Mouse (Mus musculus): ENCODE data around the gene Metap1d.

Metap1d gene

DNA sequence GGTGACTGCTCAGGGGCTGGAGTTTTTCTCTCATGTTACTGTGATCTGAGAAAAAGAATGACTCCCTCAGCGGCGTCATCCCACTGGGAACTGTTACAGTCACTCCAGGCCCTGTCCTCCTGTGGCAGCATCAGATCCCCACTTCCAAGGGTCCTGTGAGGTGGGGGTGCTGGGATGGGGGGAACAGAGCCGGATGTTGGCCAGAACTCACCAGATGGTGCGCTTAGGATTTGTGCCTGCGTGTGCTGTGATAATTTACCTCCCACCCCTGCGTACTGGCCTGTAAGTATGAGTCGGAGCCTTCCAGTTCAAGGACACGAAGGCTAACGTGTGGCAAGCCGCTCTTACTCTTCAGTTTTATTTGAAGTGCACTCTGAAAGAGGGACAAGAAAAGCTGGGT is 22.2 kb downstream of the Metap1d start:
- no peak for DNase-seq (ENCODE audit: low spot score)

DNA sequence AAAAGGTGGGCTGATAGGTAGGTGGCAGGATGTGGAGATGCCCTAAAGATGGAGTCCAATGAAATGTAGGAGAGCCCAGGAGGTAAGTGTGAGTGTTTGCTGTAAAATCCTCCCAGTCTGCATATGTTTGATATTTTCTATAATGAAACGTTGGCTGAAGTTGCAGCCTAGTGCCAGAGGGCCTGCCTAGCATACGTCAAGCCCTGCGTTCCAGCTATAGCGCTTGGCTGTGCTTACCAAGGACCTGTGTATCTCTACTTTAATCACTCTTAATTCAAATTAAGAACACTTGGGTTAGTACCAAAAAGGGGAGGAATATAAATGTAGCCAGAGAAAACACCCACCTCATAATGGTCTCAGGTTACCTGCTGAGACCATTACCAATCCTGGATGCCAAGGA is 22.7 kb downstream of the Metap1d start:
- DNase-seq (ENCODE audit: low spot score): no peak

DNA sequence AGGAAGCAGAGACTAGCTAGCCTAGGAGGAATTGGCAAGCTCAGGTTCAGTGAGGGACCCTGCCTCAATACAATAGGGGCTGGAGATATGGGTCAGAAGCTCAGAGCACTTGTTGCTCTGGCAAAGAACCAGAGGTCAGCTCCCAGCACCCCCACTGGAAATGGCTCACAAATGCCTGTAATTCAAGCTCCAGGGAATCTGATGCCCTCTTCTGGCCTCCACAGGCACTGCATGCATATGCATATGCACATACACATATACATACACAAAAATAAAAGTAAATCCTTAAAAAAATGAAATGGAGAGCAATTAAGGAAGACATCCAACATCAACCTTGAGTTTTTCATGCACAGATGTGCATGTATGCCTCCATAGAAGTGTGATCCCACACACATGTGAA is 24.7 kb downstream of the Metap1d start:
- no peak for DNase-seq (ENCODE audit: low spot score)

DNA sequence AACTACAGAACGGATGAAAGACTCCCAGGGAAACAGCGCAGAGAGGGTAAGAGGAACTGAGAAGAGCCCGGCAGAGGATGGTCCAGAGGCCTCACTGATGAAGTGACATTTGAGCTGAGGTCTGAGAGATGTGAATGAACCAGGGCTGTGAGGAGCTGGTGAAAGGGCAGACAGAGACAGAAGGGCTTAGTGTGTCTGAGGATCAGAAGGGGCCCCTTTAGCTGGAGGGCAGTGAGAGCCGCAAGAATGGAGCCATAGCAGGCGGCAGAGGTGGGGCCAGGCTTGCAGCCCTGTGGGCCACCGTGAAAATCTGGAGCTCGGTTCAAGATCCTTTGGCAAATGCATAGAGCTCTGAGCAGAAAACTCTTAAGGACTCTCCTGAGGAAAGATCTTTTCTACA is 26.8 kb downstream of the Metap1d start:
- DNase-seq (ENCODE audit: low spot score): no peak

DNA sequence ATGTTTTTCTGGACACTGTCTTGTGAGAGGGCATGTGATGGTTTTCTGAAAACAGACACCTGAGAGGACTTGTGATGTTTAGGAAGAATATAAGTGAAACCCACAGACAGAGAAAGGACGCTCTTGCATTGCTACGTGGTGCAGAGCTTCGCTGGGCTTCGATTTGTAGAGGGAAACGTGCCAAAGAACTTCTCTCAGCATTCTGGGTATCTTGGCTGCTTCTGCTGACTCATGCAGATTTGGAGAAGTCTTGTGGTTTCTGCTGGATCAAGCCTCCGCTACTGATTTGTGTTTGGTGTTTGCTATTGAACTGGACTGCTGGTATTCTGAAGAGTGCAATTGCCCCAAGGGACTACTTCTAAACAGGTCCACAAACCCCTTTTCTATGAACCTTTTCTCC is 28.7 kb downstream of the Metap1d start:
- no peak for DNase-seq (ENCODE audit: low spot score)

DNA sequence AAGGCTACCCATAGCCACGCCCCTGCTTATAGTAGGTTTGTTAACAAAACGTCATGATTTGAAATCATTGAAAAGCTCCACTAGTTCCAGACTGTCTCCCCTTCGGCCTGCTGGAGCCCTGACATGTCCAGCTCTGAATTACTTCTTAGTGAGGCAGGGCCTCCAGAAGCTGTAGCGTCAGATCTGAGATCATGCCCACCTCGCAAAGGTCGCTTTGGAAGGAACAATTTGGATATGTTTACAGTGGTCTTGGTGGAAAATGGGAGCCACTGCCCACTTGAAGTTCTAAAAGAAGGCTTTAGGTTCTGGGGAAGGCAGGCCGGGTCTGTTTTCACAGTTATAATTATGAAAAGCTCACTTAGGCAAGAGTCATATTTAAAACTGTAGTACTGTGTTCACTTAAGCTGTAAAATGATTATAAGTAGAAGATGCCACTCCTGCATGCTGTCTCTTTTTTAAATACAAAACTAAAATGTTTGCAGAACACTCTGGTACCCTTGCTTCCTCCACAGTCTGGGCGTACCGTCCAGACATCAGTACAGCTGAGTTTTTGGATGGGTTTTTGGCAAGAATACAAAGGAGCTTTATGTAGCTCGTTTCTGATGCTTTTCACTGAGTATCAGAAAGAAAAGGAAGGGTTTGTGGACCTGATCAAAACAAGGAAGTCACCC is 30.1 kb downstream of the Metap1d start:
- DNase-seq (ENCODE audit: low spot score): no peak

DNA sequence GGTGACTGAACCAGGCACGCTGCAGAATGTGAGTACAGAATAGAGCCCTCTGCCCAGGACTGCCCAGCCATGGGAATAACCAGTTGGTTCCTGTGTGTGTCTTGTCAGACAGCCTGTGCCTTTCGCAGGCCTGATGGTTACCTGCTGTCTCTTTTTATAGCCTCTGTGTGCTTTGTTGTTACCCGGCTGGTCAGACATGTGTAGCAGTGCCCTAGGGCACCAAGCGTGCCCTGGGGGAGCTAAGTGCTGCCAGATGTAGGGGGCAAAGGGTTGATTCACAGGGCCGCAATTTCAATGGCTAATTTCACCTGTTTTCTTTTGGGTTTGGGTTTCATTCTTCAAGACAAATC is 30.6 kb downstream of the Metap1d start:
- no peak for DNase-seq (ENCODE audit: low spot score)

DNA sequence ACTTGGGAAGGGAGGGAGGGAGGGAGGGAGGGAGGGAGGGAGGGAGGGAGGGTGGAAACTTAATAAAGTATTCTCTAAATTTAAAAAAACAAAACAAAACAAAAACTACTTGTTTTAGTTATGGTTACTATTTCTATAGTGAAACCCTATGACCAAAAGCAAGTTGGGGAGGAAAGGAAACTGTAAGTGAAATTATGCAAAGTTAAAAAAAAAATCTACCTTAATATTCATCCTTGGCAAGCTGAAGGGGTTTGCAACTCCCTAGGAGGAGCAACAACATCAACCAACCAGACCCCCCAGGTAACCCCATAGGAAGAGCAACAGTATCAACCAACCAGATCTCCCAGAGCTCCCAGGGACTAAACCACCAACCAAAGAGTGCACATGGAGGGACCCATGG is 38.2 kb downstream of the Metap1d start:
- DNase-seq (ENCODE audit: low spot score): no peak

DNA sequence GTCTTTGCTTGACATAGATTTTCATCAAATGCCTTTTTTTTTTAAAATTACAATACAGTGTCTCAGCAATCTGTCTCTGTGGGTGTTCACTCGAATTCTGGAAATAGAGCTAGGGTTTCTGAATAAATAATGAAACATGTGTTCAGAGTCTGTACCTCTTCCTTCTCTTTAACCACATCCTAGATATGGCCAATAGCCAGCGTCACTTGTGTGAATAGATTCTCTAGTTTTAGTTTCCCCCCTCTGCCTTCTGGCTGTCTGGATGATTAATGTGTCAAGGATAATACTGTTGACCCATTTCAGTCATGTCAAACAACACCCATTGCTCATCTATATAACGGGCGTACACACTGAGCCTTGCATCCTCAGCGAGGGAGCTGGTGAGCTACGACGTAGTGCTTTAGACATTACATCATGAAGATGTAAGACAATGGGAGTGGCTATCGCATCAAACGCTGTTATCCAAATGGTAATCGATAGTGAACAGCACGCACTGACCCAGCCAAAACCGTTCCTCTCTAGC is 40.1 kb downstream of the Metap1d start:
- no peak for DNase-seq (ENCODE audit: low spot score)

DNA sequence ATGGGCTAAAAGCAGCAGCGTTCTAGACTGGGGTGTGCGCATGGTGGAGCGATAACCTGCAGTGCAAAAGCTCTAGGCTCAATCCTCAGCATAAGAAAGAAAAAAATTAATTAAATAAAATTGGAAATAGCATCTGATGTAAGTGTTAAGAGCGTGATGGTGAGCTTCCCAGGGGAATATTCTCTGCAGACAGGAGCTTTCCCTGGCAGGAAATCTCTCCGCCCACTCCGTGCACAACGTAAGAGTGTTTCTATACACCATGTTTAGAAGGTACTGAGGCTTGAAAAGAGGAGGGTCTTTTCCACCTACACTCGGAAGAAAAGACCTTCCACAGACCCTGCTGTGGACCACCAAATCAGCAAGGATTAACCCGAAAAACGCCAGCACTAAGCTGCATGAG is 41.4 kb downstream of the Metap1d start:
- DNase-seq (ENCODE audit: low spot score): no peak

DNA sequence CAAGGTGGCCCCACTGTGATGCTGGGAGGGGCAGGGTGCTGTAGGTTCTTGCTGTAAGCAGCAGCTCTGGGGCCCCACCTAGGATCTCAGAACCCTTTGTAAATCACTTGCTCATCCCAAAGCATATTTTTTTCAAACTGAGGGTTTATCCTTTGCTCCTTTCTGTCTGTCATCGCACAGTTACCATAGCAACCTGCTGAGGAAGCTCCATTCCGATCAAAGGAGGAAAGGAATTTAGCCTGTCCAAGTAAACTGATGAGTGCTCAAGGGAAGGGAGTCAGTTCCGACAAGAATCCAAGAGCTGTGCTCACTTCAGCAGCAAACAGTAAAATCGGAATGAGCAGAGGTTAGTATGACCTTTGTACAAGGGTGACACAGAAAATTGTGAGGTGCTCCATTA is 41.9 kb downstream of the Metap1d start:
- DNase-seq (ENCODE audit: low spot score): no peak

DNA sequence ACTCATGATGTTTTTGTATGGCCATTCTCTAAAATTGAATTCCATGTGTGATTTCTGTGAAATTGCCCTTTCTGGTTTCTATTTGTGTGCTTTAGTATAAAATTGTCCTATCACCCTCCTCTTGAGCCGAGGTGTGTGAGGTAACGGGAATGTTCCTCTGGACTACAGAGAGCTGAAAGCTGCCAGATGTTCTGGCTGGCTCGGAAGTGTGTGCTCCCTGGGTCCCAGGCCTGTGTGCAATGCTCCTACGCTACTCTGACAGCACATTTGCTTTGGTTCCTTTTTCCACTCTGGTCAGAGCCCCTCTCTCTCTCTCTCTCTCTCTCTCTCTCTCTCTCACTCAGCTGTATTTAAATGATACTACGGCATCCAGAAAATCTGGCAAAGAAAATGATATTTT is 44.1 kb downstream of the Metap1d start:
- DNase-seq (ENCODE audit: low spot score): no peak

DNA sequence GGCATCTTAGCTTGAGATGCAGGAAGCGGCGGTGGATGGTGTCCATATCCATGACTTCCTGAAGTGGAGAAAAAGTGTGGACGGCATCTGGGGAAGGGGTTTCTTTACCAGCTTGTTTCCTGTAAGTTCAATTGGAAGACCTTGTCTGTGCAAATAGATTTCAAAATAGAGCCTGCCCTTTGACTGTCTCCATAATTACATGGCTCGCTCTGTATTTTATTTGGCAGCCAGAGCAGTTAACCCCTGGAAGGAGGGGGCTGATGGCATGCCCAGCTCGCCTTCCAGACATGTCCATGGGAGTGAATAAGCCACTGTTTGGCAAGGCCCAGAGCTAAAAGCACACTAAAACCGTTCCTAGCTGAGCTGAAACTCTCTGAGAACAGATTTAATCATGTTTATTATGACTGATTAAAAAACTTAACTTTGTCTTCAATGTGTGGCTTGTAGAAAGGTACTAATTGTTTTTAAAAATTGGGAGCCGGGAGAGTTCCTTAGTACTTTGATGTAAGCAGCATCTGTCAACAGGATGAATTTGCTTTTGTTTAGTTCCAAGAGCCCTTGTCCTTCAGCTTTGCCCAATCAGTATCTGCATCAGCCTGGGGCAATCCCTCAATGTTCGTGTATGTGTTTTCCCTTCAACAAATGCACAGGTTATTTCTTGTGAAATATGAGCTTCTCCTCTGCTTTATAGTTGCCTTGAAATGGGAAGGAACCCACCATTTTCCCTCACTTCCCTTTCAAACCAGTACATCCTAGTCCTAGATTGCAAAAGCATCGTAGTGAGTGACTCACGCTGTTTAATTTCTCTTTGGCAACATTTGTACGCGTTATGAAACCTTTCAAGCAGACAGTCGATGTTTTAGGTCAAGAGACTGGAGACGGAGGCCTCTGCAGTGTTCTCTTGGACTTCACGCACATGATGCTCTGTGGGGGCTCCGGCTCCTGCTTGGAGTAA is 46.5 kb downstream of the Metap1d start:
- no peak for DNase-seq (ENCODE audit: low spot score)

DNA sequence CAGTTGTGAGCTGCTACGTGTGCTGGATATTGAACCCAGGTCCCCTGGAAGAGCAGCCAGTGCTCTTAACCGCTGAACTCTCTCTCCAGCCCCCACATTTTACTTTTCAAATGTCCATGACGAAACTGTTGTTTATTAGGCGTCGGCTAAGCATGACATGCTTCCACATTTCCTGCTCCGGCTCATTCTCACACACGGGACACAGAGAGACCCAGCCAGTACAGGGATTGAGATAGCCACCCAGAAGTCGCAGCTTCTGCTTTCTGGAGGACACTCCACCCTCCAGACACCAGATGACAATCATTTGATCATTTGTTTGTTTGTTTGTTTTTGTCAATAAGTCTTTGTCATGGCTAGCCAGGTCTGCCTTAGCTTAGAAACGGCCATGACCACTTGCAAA is 51.8 kb downstream of the Metap1d start:
- no peak for DNase-seq (ENCODE audit: low spot score)

DNA sequence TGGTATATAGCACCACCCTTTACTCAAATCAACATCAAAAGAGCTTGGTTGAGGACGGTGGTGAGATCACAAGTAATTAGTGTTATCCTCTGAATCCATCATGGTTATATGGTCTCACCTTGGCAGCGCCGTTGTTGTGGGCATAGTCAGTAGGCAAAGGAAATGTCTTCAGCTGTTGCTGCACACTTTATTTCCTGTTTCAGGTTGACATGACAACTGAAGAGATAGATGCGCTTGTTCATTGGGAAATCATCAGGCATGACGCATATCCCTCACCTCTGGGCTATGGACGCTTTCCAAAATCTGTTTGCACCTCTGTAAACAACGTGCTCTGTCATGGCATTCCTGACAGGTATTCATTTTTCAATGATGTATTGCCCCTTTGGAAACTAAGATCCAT is 58.1 kb downstream of the Metap1d start:
- no peak for DNase-seq (ENCODE audit: low spot score)

DNA sequence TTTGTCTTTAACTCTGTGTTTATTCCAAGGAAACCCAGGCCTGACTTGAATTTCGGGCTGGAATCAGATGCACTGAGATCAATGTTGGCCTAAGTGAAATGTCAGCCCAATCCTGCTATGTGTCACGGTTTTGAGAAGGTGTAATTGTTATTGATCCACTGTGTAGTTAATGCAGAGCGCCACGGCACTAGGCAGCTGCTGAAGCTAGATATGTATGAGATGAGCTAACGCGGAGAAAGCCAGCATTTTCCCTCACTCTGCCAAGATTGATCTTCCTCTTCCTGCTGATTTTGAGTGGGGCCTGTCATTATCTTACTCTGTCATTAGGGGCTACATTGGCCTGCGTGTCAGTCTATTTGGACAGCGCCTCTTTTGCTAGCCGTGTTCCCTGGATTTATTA is 59.2 kb downstream of the Metap1d start:
- no peak for DNase-seq (ENCODE audit: low spot score)

DNA sequence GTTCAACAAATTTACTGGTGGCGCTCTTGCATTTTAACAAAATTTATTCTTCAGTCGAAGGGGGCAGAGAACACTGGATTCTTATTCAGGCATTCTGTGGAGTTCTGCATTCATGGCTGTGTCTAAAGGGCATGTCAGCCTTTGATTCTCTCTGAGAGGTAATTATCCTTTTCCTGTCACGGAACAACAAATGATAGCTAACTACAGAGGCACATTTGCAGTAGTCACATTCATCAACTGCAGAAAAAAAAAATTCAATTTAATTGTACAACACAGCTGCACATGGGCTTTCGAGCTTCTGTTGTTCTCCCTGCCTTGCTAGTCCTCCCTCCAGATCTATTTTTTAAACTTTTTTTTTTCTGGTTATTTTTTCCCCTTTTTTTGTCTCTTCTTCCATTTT is 63.9 kb downstream of the Metap1d start:
- DNase-seq (ENCODE audit: low spot score): no peak

DNA sequence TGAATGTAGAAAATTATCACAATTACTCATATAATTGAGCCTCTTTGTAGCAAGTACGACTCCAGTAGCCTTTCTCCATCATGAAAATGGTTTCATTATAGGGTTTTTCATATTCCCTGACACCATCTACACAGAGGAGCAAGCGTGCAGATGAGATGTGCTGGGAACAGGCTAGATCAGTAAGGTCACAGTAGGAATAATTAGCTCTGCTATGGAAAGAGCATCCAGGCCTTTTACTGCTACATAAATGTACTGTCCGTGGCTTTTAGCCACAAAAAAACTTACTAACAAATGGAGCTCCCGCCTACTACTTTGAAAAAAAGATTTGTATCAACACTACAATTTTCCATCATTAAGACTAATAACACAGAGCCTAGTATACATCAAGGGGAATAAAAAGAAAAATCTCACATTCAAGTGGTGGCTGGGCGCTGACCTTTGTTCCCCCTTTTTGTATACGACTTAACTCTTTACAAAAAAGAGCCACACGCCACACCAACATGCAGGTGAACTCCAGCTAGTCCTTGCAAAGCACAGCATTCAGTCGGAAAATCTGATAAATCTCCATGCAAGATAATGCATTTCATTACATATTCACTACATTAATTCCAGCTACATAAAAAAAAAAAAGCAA is 64.5 kb downstream of the Metap1d start:
- DNase-seq (ENCODE audit: low spot score): no peak

DNA sequence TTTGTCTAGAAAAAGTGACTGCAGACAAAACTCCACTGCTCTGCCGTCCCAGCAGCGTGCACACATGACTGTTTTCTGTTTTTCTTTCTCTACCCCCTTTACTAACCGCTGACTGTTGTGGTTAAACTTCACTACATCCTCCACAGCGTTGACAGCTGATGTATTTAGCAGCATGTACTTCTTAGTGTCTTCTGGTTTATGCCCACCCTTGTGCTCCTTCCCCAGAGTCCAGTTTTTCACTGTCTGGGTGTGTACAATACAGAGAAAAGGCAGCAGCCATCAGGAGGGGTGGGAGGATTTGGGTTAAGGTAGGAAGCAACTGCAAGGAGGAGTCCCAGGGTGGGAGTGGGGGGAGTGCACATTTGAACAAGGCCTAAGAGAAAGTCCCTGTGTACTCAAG is 69.8 kb downstream of the Metap1d start:
- DNase-seq (ENCODE audit: low spot score): no peak

DNA sequence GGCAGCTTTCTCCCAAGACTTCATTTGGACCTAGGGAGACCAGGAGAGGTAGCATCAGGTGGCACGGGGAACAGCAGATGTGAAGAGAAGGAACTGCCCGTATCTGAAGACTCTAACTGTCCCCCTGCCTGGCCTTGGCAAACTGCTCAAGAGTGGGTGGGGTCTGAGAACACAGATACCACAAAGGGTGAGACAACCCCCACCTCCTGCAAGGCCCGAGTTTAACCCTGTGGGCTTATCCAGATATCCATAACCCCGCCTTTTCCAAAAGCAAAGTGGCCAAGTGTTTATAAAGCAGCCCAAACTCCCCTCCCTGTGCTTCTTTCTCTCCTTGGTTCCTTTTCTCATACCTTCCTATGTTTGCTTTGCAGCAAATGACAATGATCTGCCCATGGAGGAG is 70.4 kb downstream of the Metap1d start:
- DNase-seq (ENCODE audit: low spot score): no peak

DNA sequence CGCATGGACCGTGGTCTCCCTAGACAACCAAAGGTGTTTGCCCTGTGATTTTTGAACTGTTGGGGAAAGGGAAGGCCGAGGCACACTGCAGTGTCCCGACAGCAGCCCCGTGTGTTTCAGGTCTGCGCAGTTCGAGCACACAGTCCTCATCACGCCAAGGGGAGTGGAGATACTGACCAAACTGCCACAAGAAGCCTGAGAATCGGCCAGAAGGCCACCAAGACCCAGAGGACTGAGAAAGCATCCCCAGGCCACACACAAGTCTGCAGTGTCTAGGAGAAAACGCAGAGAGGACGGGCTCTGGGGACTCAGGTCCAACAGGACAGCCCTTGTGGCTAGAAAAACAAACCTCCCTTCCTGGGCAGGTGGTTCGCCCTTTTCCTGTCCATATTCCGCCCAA is 71.7 kb downstream of the Metap1d start:
- DNase-seq (ENCODE audit: low spot score): no peak

DNA sequence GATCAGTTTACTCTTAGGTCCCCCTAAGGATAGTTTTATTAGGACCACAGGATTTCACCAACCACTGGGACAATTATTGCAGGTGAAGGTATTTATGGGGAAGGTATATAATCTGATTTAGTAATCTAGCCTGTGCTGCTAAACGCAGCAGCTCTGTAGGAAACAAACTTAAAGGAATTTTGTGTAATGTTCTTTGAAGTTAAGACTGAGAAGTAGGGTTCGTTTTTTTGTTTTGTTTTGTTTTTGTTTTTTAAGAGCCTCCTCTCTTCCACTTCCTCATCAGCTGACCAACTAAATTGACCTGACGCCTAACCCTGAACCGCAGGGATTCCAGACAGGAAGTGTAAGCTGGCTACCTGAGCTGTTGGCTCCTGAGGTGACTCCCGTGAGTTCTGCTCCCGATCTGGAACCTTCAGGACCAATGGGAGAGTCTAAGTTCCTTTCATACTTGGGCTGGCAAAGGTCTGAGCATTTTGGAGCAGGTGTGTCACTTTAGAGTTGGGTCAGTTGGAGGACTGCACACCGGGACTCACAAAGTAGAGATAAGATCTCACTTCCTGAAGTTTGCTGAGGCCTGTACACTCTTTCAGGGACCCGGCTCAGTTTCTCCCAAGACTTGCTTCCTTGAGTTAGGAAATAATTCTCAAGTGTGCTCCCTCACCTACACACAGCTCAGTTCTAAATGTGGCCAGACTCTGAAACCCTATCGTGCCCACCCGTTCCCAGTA is 73.7 kb downstream of the Metap1d start:
- no peak for DNase-seq (ENCODE audit: low spot score)

Data from ovary, adult 18-20 months (tissue).